Mouse (Mus musculus) liver, adult 2 months (tissue): Measurements from ENCODE around the gene Spg7. TPM values are rescaled to one million over a fixed set of nuclear protein-coding genes. Genes with fewer than 3 reads are reported as not detected.

Source experiments
- DNase-seq: peaks from one replicate; pipeline ENCODE4 v3.0.0-alpha.2; 2011; ENCODE audit warnings: low read depth, low spot score; ENCODE audit errors: extremely low read depth
- H3K27ac ChIP-seq: fragments of 200-500 bp; replicated peaks from 2 replicates; pipeline ENCODE4 v1.5.1; 2012; ENCODE audit warnings: low read depth, mild to moderate bottlenecking, control low read depth, inconsistent platforms, low read length; ENCODE audit not compliant: insufficient read depth
- H3K27me3 ChIP-seq: fragments of 200-500 bp; 2 replicates; pipeline ENCODE4 v1.6.1; 2012; ENCODE audit warnings: mild to moderate bottlenecking, moderate library complexity, low read length, inconsistent platforms; ENCODE audit not compliant: control insufficient read depth, insufficient read depth
- H3K36me3 ChIP-seq: fragments of 200-500 bp; 2 replicates; pipeline ENCODE4 v1.6.1; 2012; ENCODE audit warnings: low read length, inconsistent platforms; ENCODE audit not compliant: control insufficient read depth, insufficient read depth
- H3K4me1 ChIP-seq: fragments of 200-500 bp; 2 replicates; pipeline ENCODE4 v1.6.1; 2011; ENCODE audit warnings: low read length; ENCODE audit not compliant: control insufficient read depth, insufficient read depth
- H3K4me3 ChIP-seq: fragments of 200-500 bp; 2 replicates; pipeline ENCODE4 v1.5.1; 2011; ENCODE audit warnings: low read depth, mild to moderate bottlenecking, control low read depth, low read length, moderate library complexity; ENCODE audit not compliant: insufficient read depth
- H3K79me2 ChIP-seq: fragments of 200-500 bp; 2 replicates; pipeline ENCODE4 v1.6.1; 2012; ENCODE audit warnings: inconsistent platforms, mild to moderate bottlenecking, low read length, moderate library complexity; ENCODE audit not compliant: control insufficient read depth, insufficient read depth
- H3K9ac ChIP-seq: fragments of 200-500 bp; 2 replicates; pipeline ENCODE4 v1.6.1; 2012; ENCODE audit warnings: low read depth, mild to moderate bottlenecking, control low read depth, inconsistent platforms, low read length
- CTCF ChIP-seq: fragments of 200-500 bp; IDR thresholded peaks from 2 replicates; pipeline ENCODE4 v1.5.1; 2011; ENCODE audit warnings: low read depth, low read length, control low read depth
- POLR2A ChIP-seq: fragments of 200-500 bp; IDR thresholded peaks from 2 replicates; pipeline ENCODE4 v1.6.1; 2011; ENCODE audit warnings: low read length, control low read depth; ENCODE audit not compliant: insufficient read depth; ENCODE audit errors: extremely low read depth
- WGBS: fragments of 180-500 bp; shearing (Covaris S2); methylation state at CpG from one replicate; pipeline ENCODE4 v1.1.7; 2018; 5-methylcytosine and 5-hydroxymethylcytosine counted together
- polyA plus RNA-seq: library from polyadenylated mRNA; depleted of rRNA; stranded (reverse); fragments of >200 nt; gene quantifications from 2 replicates; pipeline ENCODE4 v1.2.3, GENCODE M21; 2012
- total RNA-seq: library from RNA; depleted of rRNA; stranded (reverse); fragments of >200 nt; gene quantifications from 2 replicates; pipeline ENCODE4 v1.2.3, GENCODE M21; 2014

The Spg7 gene
- total and polyA plus RNA-seq, 2 experiments: 27.4 to 62.4 TPM

- H3K79me2 ChIP-seq: no peaks in the 10 kb centered on the region
- no peak overlapping the region for H3K9ac ChIP-seq
- no peak overlapping the region for H3K27ac ChIP-seq
- TF ChIP-seq CTCF (no peak), POLR2A (no peak)
- no peak overlapping the region for H3K4me3 ChIP-seq
- H3K4me1 ChIP-seq: no peaks in the 10 kb centered on the region
- no peak for DNase-seq
- H3K36me3 ChIP-seq: peaks cover 5% of the 10 kb centered on the region
- H3K27me3 ChIP-seq: no peaks in the 10 kb centered on the region
- WGBS: 78% methylated on average over 9 of the region's 9 CpGs
Observed at GRCm38 (mm10) chr8:123087289-123087688, 24.5 kb downstream of the Spg7 start.

- no peak for DNase-seq
- TF ChIP-seq POLR2A (no peak), CTCF (no peak)
- Histone ChIP-seq H3K9ac (no peak overlapping the region), H3K4me1 (0 out of 2 replicates have a peak, but pooled peaks cover 2% of the 10 kb centered on the region), H3K36me3 (peaks cover 5% of the 10 kb centered on the region; the same call in 1 of the 2 replicates), H3K27ac (no peak overlapping the region), H3K79me2 (no peaks in the 10 kb centered on the region), H3K4me3 (no peak overlapping the region), H3K27me3 (no peaks in the 10 kb centered on the region)
- 70% methylated on average over 11 of the region's 11 CpGs for WGBS
Observed at GRCm38 (mm10) chr8:123097216-123097615, 34.5 kb downstream of the Spg7 start.

- Histone ChIP-seq H3K4me1 (0 out of 2 replicates have a peak, but pooled peaks cover 3% of the 10 kb centered on the region), H3K36me3 (0 out of 2 replicates have a peak, but pooled peaks cover 5% of the 10 kb centered on the region), H3K9ac (no peak overlapping the region), H3K79me2 (peaks cover 4% of the 10 kb centered on the region; the same call in 1 of the 2 replicates), H3K27me3 (no peaks in the 10 kb centered on the region), H3K27ac (no peak overlapping the region; the same call in 1 of the 2 replicates), H3K4me3 (no peak overlapping the region)
- 72% methylated on average over 12 of the region's 12 CpGs for WGBS
- DNase-seq: no peak
- TF ChIP-seq CTCF (0 out of 2 replicates have a peak, but pooled peaks have one; percentile 12), POLR2A (no peak)
Observed at GRCm38 (mm10) chr8:123097786-123098584, 35.2 kb downstream of the Spg7 start.

DNA sequence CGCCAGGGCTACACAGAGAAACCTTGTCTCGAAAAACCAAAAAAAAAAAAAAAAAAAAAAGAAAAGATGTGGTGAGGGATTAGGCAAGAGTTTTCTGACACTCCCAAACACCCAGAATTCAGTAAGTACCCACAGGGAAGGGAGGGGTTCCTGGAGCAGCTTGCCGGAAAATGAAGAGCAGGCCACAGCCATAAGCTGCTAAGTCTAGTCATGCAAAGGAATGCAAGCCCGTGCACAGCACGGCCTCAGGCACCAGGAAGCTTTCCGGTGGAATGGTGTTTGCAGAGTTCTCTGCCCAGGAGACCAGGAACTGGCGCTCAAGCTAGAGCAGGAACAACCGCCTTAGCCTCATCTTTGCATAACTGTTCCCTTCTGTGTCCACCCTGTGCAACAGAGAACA is 37.5 kb downstream of the Spg7 start:
- DNase-seq: no peak
- Histone ChIP-seq H3K4me1 (peaks cover 11% of the 10 kb centered on the region), H3K4me3 (no peak overlapping the region), H3K27me3 (no peaks in the 10 kb centered on the region), H3K36me3 (peaks cover 18% of the 10 kb centered on the region; the same call in 1 of the 2 replicates), H3K27ac (no peak overlapping the region), H3K9ac (no peak overlapping the region), H3K79me2 (peaks cover 4% of the 10 kb centered on the region; the same call in 1 of the 2 replicates)
- no peak for TF ChIP-seq POLR2A
- TF ChIP-seq CTCF: no peak
- WGBS: 77% methylated on average over 8 of the region's 8 CpGs

- no peaks in the 10 kb centered on the region for H3K27me3 ChIP-seq
- peaks cover 21% of the 10 kb centered on the region; the same call in 1 of the 2 replicates for H3K36me3 ChIP-seq
- H3K79me2 ChIP-seq: peaks cover 4% of the 10 kb centered on the region; the same call in 1 of the 2 replicates
- TF ChIP-seq CTCF: no peak
- no peak overlapping the region for H3K9ac ChIP-seq
- H3K4me1 ChIP-seq: peaks cover 11% of the 10 kb centered on the region
- no peak for DNase-seq
- H3K4me3 ChIP-seq: no peak overlapping the region
- H3K27ac ChIP-seq: no peak overlapping the region
- WGBS: 80% methylated on average over 4 of the region's 4 CpGs
Observed at GRCm38 (mm10) chr8:123101244-123101643, 38.5 kb downstream of the Spg7 start.
